Mouse (Mus musculus): ENCODE data around the gene Rab37.

- TF ChIP-seq E2F4 (IDR thresholded peaks at IDR 0.05; ENCODE audit: insufficient read depth) (no peak), POLR2A (IDR thresholded peaks at IDR 0.05; ENCODE audit: insufficient read length, low read depth) (no peak), TCF12 (IDR thresholded peaks at IDR 0.05; ENCODE audit: insufficient read depth, poor library complexity, severe bottlenecking) (no peak), USF1 (IDR thresholded peaks at IDR 0.05; ENCODE audit: low read depth) (no peak), MYOG (IDR thresholded peaks at IDR 0.05; ENCODE audit: control insufficient read depth in 1 of 3, insufficient read depth in 1 of 3, insufficient read length in 2 of 3, low read depth in 2 of 3) (no peak), POLR2AphosphoS2 (IDR thresholded peaks at IDR 0.05; ENCODE audit: insufficient read length, low read depth) (no peak), CEBPB (IDR thresholded peaks at IDR 0.05; ENCODE audit: insufficient read depth, poor library complexity, severe bottlenecking) (no peak), MYOD1 (IDR thresholded peaks at IDR 0.05; ENCODE audit: control insufficient read depth in 1 of 3, insufficient read length in 2 of 3, low read depth in 2 of 3) (no peak)
Measured at GRCm38 (mm10) chr11:115197558-115197957, 106.3 kb downstream of the Rab37 start.

Data from myocyte (in vitro differentiated cells).